Mouse (Mus musculus): Measurements from ENCODE around the gene Cip2a. TPM values are rescaled to one million over a fixed set of nuclear protein-coding genes. Genes with fewer than 3 reads are reported as not detected.

The Cip2a gene
- 1 to 10 TPM; 3.5 to 6.9 TPM for total RNA-seq (2021)
- long read RNA-seq, experiment 1, partial matches to known transcripts, result 1 of 2 reads
- long read RNA-seq, experiment 1, other reads (novel, unspliced or antisense), result 0 of 2 reads
- long read RNA-seq, experiment 2, partial matches to known transcripts, result 0 of 1 reads
- long read RNA-seq, experiment 2, other reads (novel, unspliced or antisense), result 0 of 1 reads

DNA sequence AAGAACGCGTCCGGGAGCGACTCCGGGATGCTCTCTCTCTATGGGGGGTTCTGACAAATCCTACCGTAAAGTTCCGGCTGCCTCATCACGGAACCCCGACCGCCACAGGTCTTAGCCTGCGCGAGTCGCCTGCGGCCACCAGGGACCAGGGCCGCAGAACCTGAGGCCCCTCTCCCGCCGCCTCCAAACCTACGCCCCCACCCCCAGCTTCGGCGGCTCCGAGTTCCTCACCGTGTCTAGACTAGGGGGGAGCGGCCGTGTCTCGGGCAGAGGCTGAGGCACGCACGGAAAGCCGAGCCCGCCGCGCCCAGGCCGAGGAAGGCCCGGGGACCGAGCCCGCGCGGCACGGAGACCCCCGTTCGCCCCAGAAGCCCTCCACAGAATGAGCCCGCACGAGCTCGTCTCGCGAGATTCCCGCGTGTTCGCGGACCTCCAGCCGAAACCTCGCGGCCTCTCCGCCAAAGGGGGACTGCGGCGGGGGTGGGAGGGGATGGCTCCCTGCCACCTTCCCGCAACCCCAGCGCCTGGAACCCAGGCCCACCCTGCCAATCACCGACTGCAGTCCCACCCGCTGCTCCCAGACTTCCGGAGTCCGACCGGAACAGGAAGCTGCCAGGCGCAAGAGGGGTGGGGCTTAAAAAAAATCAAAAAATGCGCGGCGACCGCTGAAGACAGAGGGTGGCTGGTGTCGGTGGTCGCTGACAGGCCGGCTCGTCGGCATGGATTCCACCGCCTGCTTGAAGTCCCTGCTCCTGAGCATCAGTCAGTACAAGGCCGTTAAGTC, at the start of gene Cip2a, which contains the start of gene Dzip3:
Gene Cip2a (plus strand): TSS at position 627 of the 784 bp plus-strand sequence.
Gene Dzip3 (minus strand): TSS at position 607 of the 784 bp plus-strand sequence.
- peak; percentile 89 for DNase-seq

DNA sequence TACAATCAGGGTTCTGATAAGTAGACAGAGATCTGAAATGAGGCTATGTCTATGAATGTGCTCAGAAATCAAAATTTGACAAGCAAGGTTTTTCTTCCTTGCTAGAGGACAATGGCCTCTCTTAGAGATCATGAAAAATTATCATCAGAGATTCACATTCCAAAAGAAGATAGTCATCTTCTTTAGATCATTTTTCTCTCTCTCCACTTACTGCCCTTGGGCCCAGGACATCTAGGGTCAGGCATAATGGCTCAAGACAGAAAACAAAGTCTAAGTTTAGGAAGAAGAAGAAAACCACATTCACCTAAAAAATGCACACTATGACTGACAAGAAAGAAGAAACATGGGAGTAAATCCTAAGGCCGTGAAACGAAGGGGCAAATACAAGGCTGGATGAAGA, 21.0 kb upstream of the Cip2a start:
- no peak for DNase-seq

DNA sequence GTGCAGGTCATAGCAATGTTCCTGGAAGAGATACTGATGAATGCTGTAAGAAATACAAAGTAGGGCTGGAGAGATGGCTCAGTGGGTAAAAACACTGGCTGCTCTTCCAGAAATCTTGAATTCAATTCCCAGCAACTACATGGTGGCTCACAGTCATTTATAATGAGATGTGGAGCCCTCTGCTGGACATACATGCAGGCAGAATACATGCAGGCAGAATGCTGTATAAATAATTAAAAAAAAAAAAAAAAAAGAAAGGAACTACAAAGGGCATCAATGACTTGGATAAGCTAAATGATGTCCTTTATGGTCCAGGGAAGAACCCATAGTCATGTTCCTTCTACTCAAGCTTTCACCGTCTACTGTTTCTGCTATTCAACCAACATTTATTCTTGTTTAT, 20.4 kb upstream of the Cip2a start:
- DNase-seq, result no peak

DNA sequence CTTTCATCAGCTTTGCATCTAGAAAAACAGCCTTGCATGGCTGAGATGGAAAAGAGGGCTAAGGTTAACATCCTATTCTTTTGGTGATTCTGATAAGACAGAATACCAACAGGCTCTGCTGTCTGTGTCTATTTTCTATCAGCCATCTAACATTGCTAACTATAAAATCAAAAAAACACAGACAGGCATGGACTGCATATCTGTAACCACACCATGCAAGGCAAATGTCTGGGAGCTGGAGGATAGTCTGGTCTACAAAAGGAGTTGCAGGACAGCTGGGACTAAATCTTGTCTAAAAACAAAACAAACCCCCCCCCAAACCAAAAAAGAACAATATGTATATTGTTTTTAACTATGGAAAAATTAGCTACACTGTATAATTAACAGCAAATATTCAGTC, 14.0 kb upstream of the Cip2a start:
- DNase-seq, result no peak

DNA sequence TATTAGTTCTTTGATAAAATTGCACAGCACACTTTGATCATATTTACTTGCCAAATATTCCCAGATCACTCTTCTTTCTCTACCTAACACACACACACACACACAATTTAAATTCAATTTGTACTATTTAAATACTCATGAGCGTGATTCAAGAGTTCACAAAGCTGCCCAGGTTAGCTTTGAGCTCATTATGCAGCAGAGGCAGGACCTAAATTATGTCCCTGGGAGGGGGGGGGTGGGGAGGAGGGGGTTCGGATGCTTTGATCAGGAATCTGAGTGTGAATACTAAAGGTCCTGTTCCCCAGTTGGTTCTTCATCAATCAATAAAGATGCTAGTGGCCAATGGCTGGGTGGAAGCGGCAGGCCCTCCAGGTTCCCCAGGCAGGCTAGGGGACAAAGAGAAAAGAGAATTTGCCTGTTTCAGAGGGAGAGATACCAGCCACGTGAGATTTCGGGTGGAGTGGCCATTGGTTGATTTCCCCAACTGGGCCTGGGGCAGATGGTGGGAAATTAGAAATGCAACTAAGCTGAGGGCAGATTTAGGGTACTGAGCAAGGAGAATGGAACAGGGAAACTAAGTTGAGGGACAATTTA, 8.9 kb upstream of the Cip2a start:
- DNase-seq, result no peak

DNA sequence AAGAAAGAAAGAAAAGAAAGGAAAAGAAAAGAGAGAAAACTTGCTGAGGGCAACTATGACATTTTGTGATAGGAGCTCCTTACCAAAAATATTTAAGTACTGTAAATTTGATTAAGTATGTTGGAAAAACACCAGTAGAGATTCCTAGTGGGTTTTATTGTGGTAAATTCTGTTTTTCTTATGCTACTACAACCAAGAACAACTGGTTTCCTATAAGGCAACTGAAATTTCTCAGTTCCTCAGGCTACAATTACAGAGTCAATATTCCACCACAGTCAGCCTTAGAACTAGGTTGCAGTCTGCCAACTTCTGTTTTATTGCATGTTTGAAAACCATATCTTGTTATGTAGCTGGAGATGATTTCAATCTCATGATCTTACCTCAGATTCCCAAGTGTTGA, 4.3 kb upstream of the Cip2a start:
- no peak for DNase-seq

DNA sequence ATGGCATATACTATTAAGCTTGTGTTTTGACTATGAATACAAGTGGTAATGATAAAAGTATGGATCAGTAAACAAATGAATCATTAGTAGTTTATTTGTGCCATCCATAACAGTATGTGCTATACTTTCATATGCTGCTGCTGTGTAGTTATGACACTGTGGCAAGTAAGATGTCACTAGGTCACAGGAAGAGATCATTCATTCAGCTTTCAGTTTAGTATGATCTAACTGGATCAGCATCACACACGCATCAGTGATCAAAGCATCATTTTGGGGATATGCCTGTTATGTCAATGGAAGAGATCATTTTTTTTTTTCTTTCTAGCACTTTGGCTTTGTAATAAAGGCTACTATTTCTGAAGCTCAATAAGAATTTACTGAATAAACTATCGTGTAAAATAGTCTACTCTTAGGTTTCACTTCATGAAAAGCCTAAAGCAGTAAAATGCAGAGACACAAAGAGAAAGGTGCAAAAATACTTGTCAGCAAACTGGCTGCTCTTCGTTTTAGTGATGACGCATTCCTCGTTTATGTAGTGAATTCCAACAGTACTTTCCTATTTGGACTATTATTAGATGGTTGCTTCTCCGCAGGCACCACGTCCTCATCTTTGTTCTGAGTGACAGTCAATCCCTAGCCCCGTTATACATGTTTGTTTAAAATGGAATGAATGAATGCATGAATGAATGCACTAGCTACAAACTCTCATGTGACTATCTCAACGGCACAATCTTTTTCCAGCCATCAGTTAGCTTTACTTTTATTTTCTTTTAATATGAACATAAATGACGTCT, 1.4 kb upstream of the Cip2a start:
- DNase-seq, result no peak

DNA sequence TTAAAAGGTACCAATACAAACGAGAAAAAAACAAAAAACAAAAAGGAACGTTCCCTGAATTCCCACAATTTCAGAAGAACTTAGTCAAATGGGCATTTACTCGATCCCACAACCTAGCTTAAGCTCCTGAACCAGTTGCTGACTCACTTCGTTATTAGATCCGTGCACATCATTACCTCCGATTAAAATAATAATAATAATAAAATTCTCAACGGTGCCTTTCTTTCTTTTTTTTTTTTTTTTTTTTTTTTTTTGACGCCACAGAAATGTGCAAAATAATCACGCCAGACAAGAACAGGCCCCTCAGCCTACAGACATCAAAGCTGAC, 790 bp upstream of the Cip2a start:
- no peak for DNase-seq

DNA sequence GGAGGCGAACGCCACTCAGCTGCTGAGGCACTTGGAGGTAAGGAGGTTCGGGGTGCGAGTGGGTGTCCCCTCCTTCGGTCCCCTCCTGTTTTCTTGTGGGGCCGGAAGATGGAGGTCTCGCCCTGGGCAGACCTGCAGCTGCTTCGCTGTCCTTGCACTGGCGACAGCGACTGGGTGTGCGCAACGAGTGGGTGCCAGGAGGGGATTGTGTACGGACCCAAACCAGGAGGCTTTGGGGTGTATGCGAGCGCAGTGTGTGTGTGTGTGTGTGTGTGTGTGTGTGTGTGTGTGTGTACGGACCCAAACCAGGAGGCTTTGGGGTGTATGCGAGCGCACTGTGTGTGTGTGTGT, 333 bp downstream of the Cip2a start:
- no peak for DNase-seq

DNA sequence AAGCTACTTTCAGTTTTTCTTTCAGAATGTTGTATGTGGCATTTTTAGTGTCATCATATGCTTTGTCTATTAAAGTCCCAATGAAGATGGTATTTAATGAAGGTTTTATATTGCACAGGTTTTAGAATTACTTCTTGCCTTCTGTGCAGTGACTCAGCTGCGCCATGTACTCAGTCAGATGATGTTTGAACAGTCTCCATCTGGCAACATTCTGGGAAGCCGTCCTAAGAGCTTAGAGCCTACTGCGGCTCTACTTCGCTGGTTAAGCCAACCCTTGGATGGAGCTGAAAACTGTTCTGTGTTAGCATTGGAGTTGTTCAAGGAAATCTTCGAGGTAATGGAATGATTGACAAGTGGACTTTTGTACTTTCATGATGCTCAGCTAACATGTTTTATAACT, 10.2 kb downstream of the Cip2a start:
- no peak for DNase-seq

DNA sequence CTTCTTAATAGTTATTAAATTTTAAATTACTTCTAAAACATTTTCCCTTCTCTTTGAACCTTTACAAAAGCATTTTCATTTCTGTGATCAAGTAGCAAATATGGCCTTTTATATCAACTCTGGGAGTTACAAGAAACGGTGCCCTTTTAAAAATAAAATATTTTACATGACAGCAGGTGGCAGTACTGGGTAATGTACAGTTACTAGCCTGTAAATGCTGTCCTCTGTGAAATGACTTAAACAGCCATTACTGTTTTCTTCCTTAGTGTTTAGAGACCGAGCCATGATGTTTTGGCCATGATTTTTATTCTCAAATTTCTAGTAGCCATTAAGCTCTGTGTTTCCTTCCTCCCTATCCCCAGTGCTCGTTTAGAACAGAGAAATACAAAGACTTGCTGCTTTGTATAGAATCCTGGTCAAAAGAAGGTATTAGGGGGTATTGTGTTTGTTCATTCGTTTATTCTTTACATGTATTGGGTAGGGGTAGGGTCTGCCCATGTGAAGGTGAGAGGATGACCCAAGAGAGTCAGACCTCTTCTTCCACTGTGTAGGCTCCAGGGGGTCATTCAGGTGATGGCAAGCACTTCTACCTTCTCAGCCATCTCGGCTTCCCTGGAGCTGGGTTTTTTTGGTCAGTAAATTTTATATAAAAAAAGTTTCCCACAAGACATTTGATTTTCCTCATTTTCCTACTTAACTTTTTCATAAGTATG, 22.8 kb downstream of the Cip2a start:
- no peak for DNase-seq

DNA sequence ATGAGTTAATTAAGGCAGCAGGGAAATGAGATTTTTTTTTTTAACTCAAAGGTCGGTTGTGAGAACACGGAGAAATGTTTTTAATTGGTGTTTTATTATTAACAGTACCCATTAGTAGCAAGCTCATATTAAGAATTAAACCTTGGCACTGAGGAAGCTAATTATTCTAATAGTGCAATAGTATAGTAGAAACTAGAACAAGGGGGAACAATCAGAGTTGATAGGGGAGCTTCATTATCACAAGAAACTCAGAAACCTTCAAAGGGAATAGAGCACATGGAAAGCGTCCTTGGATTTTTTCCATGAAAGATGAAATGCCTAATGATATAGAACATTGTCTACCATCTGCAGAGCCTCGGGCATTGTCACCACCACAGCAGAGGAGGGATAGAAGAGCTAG, 41.9 kb downstream of the Cip2a start:
- DNase-seq, result no peak

DNA sequence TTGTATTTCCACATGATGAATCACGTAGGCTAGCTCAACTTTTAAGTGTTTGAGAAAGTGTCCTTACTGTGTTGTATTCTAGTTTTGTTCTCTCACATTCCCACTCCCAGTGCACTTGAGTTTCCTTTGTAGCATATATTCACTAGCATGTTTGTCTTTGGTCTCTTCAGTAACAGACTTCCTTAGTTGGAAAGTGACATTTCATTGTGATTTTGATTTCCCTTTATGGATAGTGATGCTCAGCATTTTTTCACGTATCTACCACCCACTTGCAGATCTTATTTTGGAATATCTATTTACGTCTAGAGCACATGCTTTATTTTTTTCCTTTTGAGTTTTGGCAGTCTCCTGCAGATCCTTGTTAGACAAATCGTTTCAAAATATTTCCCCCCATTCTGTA, 43.8 kb downstream of the Cip2a start:
- no peak for DNase-seq

DNA sequence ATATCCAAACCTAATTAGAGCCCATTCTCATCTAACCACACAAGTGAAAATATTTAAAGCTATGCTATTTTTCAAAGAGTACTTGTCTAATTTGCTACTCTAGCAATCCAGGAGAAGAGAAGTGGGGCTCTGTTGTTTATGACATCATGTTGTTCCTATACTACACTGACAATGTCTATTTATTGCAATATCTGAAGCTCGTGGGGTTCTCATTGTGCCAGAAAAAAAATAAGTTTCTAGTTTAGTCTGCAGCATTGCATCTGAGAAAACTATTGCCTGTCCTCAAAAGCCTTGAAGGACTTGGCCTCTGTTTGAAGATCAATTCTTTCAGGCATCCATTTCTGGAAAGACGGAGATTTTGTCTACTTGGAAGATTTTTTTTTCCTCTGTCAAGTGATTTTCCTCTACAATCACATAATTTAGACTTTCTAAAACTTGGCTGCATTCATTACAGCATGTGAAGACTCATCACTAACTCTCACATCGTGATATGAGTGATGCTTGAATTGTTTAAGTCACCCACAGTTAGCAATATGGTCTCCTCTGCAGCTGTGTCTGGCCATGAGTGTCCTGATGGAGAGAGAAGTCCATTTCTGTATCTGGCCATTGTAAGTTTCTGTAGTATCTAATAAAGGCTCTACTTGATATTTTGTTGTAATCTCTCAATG, 46.7 kb downstream of the Cip2a start:
- DNase-seq, result no peak

DNA sequence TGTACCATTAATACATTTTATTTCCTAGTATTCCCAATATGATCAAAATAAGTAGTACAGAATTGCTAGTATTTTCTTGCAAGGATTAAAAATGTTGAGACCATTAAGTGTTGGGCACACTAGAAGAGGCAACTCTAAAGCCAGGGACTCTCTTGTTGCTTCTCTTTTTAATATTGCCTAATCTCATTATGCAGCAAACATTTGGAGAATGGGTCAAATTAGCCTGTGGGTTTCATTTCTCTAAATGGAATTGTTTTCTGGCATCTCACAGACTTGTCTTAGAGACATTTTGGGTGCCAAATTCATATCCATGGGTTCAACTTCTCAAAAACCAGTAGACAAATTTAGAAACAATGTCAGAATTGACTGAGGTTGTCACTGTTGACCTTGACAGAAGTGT, 55.2 kb downstream of the Cip2a start:
- no peak for DNase-seq

DNA sequence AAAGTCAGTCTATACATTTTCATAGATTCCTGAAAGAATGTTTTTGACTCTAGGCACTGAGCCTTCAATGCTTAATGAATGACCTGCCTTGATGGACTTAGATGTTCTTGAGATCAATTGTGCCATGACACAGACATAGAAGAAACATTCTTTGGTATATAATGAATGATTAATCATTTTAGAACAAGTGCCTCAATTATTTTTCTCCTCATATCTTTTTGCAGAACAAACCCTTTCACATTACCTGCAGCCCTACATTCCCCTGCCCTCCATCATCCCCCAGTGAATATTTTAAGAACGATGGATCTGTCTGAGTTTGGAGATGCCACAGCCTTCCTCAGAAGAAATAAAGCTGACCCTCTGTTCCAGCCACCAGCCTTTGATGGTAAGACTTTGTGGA, 63.2 kb downstream of the Cip2a start, which contains the start of gene Myh15:
Gene Myh15 (plus strand): TSS at position 301 of the 400 bp plus-strand sequence.
- no peak for DNase-seq

Other genes starting within 250 kb of the Cip2a start
- not detected for gene Trat1, start 222.2 kb upstream of the Cip2a start, total RNA-seq (2021)
- gene Retnlb, start 177.3 kb upstream of the Cip2a start, total RNA-seq (2021), result not detected
- gene Retnla, start 151.6 kb upstream of the Cip2a start, total RNA-seq (2021), result 1 to 10 TPM; 2.7 to 2.9 TPM
- gene Retnlg, start 121.6 kb upstream of the Cip2a start, total RNA-seq (2021), result 1 to 10 TPM in 1 of 2 experiments, not detected in 1; 3.6 TPM
- 1 to 10 TPM; 7.2 to 8.5 TPM for gene Dzip3, start within 50 bp of the Cip2a start, total RNA-seq (2021)
- gene Myh15, start 63.3 kb downstream of the Cip2a start, total RNA-seq (2021), result not detected